8 mouse cellular contexts compared by ENCODE assay signal in genomic region chr17:87976154-87976806, GRCm38 (mm10). TPM values are rescaled to one million over a fixed set of nuclear protein-coding genes. Genes with fewer than 3 reads are reported as not detected.
DNase-seq lines count a peak whose midpoint lies in the region; ATAC-seq and TF ChIP-seq lines count a peak whose summit lies in the region.

No protein-coding gene starts in this region.

- H3K79me3 ChIP-seq in C2C12 (ENCODE audit: low read depth): peaks cover 42% of the 10 kb centered on the region

- H3K4me3 ChIP-seq in C2C12 (ENCODE audit: insufficient read depth, poor library complexity, severe bottlenecking): peak overlapping the region; percentile 80
- H3K4me3 ChIP-seq in forebrain, embryonic 15.5 days: peak overlapping the region; percentile 99
- peak overlapping the region; percentile 94 for H3K4me3 ChIP-seq in liver, embryonic 13.5 days (replicated peaks)

- no peaks in the 10 kb centered on the region for H3K27me3 ChIP-seq in C2C12 (ENCODE audit: control insufficient read depth, insufficient read depth, insufficient read length)
- no peaks in the 10 kb centered on the region for H3K27me3 ChIP-seq in forebrain, embryonic 15.5 days
- H3K27me3 ChIP-seq in liver, embryonic 13.5 days: no peaks in the 10 kb centered on the region

- H3K4me2 ChIP-seq in forebrain, embryonic 15.5 days (replicated peaks): peak overlapping the region; percentile 84
- peak overlapping the region; percentile 82 for H3K4me2 ChIP-seq in liver, embryonic 13.5 days

- H3K4me1 ChIP-seq in forebrain, embryonic 15.5 days: peaks cover 18% of the 10 kb centered on the region
- H3K4me1 ChIP-seq in liver, embryonic 13.5 days (replicated peaks): peaks cover 59% of the 10 kb centered on the region

- peak overlapping the region; percentile 40 for H3ac ChIP-seq in C2C12 (ENCODE audit: control insufficient read depth, insufficient read length, low read depth)

- WGBS in forebrain, embryonic 15.5 days: 72% methylated on average over 9 of the region's 9 CpGs
- WGBS in liver, embryonic 13.5 days (ENCODE audit: insufficient replicate concordance): 53% methylated on average over 9 of the region's 9 CpGs

- no peak overlapping the region for H3K27ac ChIP-seq in forebrain, embryonic 15.5 days (replicated peaks)
- peak overlapping the region; percentile 83 for H3K27ac ChIP-seq in liver, embryonic 13.5 days

- H3K9ac ChIP-seq in forebrain, embryonic 15.5 days (replicated peaks): peak overlapping the region; percentile 89; the same call in 1 of the 2 replicates
- peak overlapping the region; percentile 93 for H3K9ac ChIP-seq in liver, embryonic 13.5 days

- ATAC-seq in CD4-positive, CD25-positive, alpha-beta regulatory T cell, adult 4 months: no peak
- ATAC-seq in forebrain, embryonic 15.5 days (replicated peaks): no peak
- no peak for ATAC-seq in liver, embryonic 13.5 days (ENCODE audit: low read depth)

- H3K79me2 ChIP-seq in C2C12 (ENCODE audit: control insufficient read depth, insufficient read depth): peaks cover 59% of the 10 kb centered on the region

- no peaks in the 10 kb centered on the region for H3K9me3 ChIP-seq in forebrain, embryonic 15.5 days
- H3K9me3 ChIP-seq in liver, embryonic 13.5 days (replicated peaks): no peaks in the 10 kb centered on the region

- peaks cover 29% of the 10 kb centered on the region for H3K36me3 ChIP-seq in C2C12 (ENCODE audit: control insufficient read depth, insufficient read depth)
- 0 out of 2 replicates have a peak, but pooled peaks cover 2% of the 10 kb centered on the region for H3K36me3 ChIP-seq in forebrain, embryonic 15.5 days
- peaks cover 27% of the 10 kb centered on the region for H3K36me3 ChIP-seq in liver, embryonic 13.5 days

- TF ChIP-seq CTCF in C2C12 (IDR thresholded peaks at IDR 0.05; ENCODE audit: control insufficient read depth, insufficient read depth, insufficient read length): no peak

- peak; percentile 12 for DNase-seq in CD4-positive, CD25-positive, alpha-beta regulatory T cell, adult 2 months (ENCODE audit: low read depth, low spot score)
- DNase-seq in liver, embryonic 13.5 days: peak; percentile 15
- no peak for DNase-seq in left cerebral cortex, adult 9 months (ENCODE audit: low spot score in 2 of 2)
- DNase-seq in adrenal gland, postnatal 14 days: no peak
- no peak for DNase-seq in ovary, postnatal 36 days (ENCODE audit: low spot score)

TF ChIP-seq in C2C12, 6 proteins besides CTCF, POLR2A, EP300 and RAD21:
- no peak for TF ChIP-seq MYOD1 (IDR thresholded peaks at IDR 0.05; ENCODE audit: control insufficient read depth, insufficient read length, low read depth)
- TF ChIP-seq USF1 (IDR thresholded peaks at IDR 0.05; ENCODE audit: low read depth): no peak
- no peak for TF ChIP-seq MYOG (IDR thresholded peaks at IDR 0.05; ENCODE audit: control insufficient read depth, extremely low read depth, insufficient read length)
- no peak for TF ChIP-seq FOSL1 (IDR thresholded peaks at IDR 0.05; ENCODE audit: insufficient read depth, low read length, poor library complexity, severe bottlenecking)
- TF ChIP-seq CEBPB (IDR thresholded peaks at IDR 0.05; ENCODE audit: low read depth): no peak

RNA-seq across cellular contexts. Expression of gene Msh6, which starts 1.4 kb away (rescaled TPM):
- polyA plus RNA-seq in CD4-positive, CD25-positive, alpha-beta regulatory T cell, adult 4 months (2017; shearing (Covaris generic)): 10 to 100 TPM; 12.8 to 15.1 TPM
- 20.7 TPM for polyA plus RNA-seq in C2C12 (2012; fragmentation: generic; extraction: Trizol)
- 42.7 and 43.0 TPM in 2 replicates for polyA plus RNA-seq in forebrain, embryonic 15.5 days (2015; fragmentation: Nextera tagmentation; extraction: Ambion mirVana)
- 32.6 and 38.7 TPM in 2 replicates for polyA plus RNA-seq in liver, embryonic 13.5 days (2015; fragmentation: Nextera tagmentation; extraction: Ambion mirVana)
- 19.0 and 19.7 TPM in 2 replicates for total RNA-seq in adrenal gland, postnatal 14 days (2021)

RNA-seq across cellular contexts. Expression of gene Rpl36-ps4, which starts 55.5 kb away (rescaled TPM):
- polyA plus RNA-seq in CD4-positive, CD25-positive, alpha-beta regulatory T cell, adult 4 months (2017; shearing (Covaris generic)): not detected
- polyA plus RNA-seq in C2C12 (2012; fragmentation: generic; extraction: Trizol): not detected
- not detected in 2 replicates for polyA plus RNA-seq in forebrain, embryonic 15.5 days (2015; fragmentation: Nextera tagmentation; extraction: Ambion mirVana)
- not detected in 2 replicates for polyA plus RNA-seq in liver, embryonic 13.5 days (2015; fragmentation: Nextera tagmentation; extraction: Ambion mirVana)
- not detected in 2 replicates for total RNA-seq in adrenal gland, postnatal 14 days (2021)

Comparison
In these comparisons a context has a peak if more than half of its experiments do, and no peak if none do; other contexts are left out.
1. DNase-seq: peak in CD4-positive, CD25-positive, alpha-beta regulatory T cell, adult 2 months (single experiment) and liver, embryonic 13.5 days (single experiment); none in left cerebral cortex, adult 9 months (0 of 2), adrenal gland, postnatal 14 days (single experiment) and ovary, postnatal 36 days (single experiment).
2. Peak in every context shown above with its lines, with median percentiles within 50 percentile points of each other: H3K4me3 ChIP-seq.